Mouse (Mus musculus) lung, postnatal 36 days (tissue): ENCODE measurements around the gene Espn.

Experiments
- DNase-seq: peaks from one replicate; pipeline ENCODE4 v3.0.0; 2022; ENCODE audit warnings: mixed read lengths

The Espn gene

GRCm38 (mm10) chr4:152146033-152146827 is 5.9 kb downstream of the Espn start:
- no peak for DNase-seq

GRCm38 (mm10) chr4:152145473-152145872 is 6.7 kb downstream of the Espn start:
- no peak for DNase-seq

- DNase-seq, result no peak
Observed at GRCm38 (mm10) chr4:152143632-152144031, 8.5 kb downstream of the Espn start.

- DNase-seq, result no peak
Observed at GRCm38 (mm10) chr4:152141521-152142135, 10.5 kb downstream of the Espn start.

- peak; percentile 68 for DNase-seq
Observed at GRCm38 (mm10) chr4:152140441-152140840, 11.7 kb downstream of the Espn start.

GRCm38 (mm10) chr4:152138497-152139260 is 13.5 kb downstream of the Espn start:
- peak; percentile 90 for DNase-seq

GRCm38 (mm10) chr4:152136876-152137250 is 15.3 kb downstream of the Espn start:
- DNase-seq, result no peak

- DNase-seq, result no peak
Observed at GRCm38 (mm10) chr4:152136112-152136875, 15.9 kb downstream of the Espn start.

- DNase-seq, result no peak
Observed at GRCm38 (mm10) chr4:152135363-152135762, 16.8 kb downstream of the Espn start.

- DNase-seq, result peak; percentile 72
Observed at GRCm38 (mm10) chr4:152134507-152134906, 17.7 kb downstream of the Espn start.

- no peak for DNase-seq
Observed at GRCm38 (mm10) chr4:152133213-152133612, 19.0 kb downstream of the Espn start.

- DNase-seq, result no peak
Observed at GRCm38 (mm10) chr4:152132772-152133169, 19.4 kb downstream of the Espn start.

GRCm38 (mm10) chr4:152131809-152132771 is 20.1 kb downstream of the Espn start:
- no peak for DNase-seq

GRCm38 (mm10) chr4:152130771-152131653 is 21.2 kb downstream of the Espn start:
- DNase-seq, result peak; percentile 63

GRCm38 (mm10) chr4:152129395-152129930 is 22.7 kb downstream of the Espn start:
- DNase-seq, result no peak

- DNase-seq, result no peak
Observed at GRCm38 (mm10) chr4:152128784-152129183, 23.4 kb downstream of the Espn start.

GRCm38 (mm10) chr4:152127884-152128283 is 24.3 kb downstream of the Espn start:
- DNase-seq, result no peak

- DNase-seq, result no peak
Observed at GRCm38 (mm10) chr4:152126026-152126920, 25.9 kb downstream of the Espn start.
